In the genomic region with DNA sequence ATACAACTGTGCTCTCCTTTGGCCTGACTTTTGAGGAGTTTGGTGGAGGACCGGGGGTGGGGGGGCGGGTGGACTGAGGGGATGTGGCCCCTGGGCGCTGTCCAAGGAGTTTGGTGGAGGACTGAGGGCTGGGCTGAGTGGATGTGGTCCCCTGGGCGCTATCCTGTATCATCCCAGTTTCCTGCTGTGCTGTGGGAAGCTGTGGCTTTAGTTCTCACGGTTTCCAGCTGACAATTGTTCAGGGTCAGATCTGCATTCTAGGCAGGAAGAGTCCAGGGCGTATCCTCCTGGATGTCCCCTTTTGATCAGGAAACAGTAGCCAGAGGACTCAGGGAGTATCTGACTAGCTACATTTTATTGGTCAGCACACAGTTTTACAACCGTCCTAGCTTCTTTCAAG, we compare ENCODE assay signal across 12 mouse cellular contexts. TPM values are rescaled to one million over a fixed set of nuclear protein-coding genes. Genes with fewer than 3 reads are reported as not detected.
A peak's percentile ranks its signal among the peaks of the same experiment; 100 is the strongest.
DNase-seq lines count a peak whose midpoint lies in the region; ATAC-seq lines count a peak whose summit lies in the region.
"Had no signal": no experiment of that assay in that cellular context is flagged by ENCODE, and none has a peak within 500 bp of the region (broad histone marks: within the 10 kb centered on the region; RNA-seq: fewer than 3 reads in every experiment).

No protein-coding gene starts in this region.

- no peaks in the 10 kb centered on the region for H3K9me3 ChIP-seq in kidney, embryonic 15.5 days (replicated peaks)
- no peaks in the 10 kb centered on the region for H3K9me3 ChIP-seq in kidney, embryonic 16.5 days (ENCODE audit: low read length)
- H3K9me3 ChIP-seq: limb, embryonic 12.5 days had no signal

- H3K36me3 ChIP-seq in kidney, embryonic 15.5 days = peaks cover 34% of the 10 kb centered on the region
- peaks cover 3% of the 10 kb centered on the region; the same call in 1 of the 2 replicates for H3K36me3 ChIP-seq in kidney, embryonic 16.5 days (ENCODE audit: insufficient read depth, low read length)

- H3K4me1 ChIP-seq in kidney, embryonic 15.5 days = peaks cover 20% of the 10 kb centered on the region
- peaks cover 13% of the 10 kb centered on the region; the same call in 1 of the 2 replicates for H3K4me1 ChIP-seq in kidney, embryonic 16.5 days (ENCODE audit: insufficient read depth, low read length)

- peak overlapping the region; percentile 18; the same call in 1 of the 2 replicates for H3K27ac ChIP-seq in kidney, embryonic 15.5 days
- H3K27ac ChIP-seq in kidney, embryonic 16.5 days (ENCODE audit: low read length) = no peak overlapping the region
- H3K27ac ChIP-seq: hindbrain, postnatal 0 days; limb, embryonic 12.5 days had no signal

- no peak for ATAC-seq in kidney, embryonic 15.5 days (replicated peaks; ENCODE audit: low FRiP score)
- ATAC-seq in kidney, embryonic 16.5 days (ENCODE audit: low FRiP score, low TSS enrichment) = no peak
- ATAC-seq: hindbrain, postnatal 0 days had no signal

- DNase-seq in heart, adult 9 months (ENCODE audit: low spot score in 2 of 2) = peak; percentile 66 to 84
- peak; percentile 51 to 61 for DNase-seq in heart, postnatal 10 days
- DNase-seq in lung, postnatal 25 days (ENCODE audit: low spot score) = peak; percentile 50
- DNase-seq in adipocyte (ENCODE audit: low spot score) = no peak
- DNase-seq in urinary bladder, postnatal 10 days (ENCODE audit: low spot score) = no peak
- DNase-seq: right cerebral cortex, adult 18-20 months had no signal

- H3K4me2 ChIP-seq in kidney, embryonic 15.5 days = no peak overlapping the region
- H3K4me2 ChIP-seq in kidney, embryonic 16.5 days (replicated peaks; ENCODE audit: low read depth, low read length) = no peak overlapping the region
- H3K4me2 ChIP-seq: limb, embryonic 12.5 days had no signal

- intact Hi-C loops in heart, postnatal 10 days (cut with DNase I) = no loop called here

- H3K4me3 ChIP-seq in kidney, embryonic 15.5 days (replicated peaks) = no peak overlapping the region
- no peak overlapping the region for H3K4me3 ChIP-seq in kidney, embryonic 16.5 days (ENCODE audit: low read length)
- H3K4me3 ChIP-seq: limb, embryonic 12.5 days; myocyte had no signal

- 60% methylated on average over 7 of the region's 7 CpGs for WGBS in kidney, embryonic 15.5 days
- 54% methylated on average over 7 of the region's 7 CpGs for WGBS in kidney, embryonic 16.5 days

- no peak overlapping the region for H3K9ac ChIP-seq in kidney, embryonic 15.5 days
- no peak overlapping the region for H3K9ac ChIP-seq in kidney, embryonic 16.5 days (replicated peaks; ENCODE audit: low read length)
- H3K9ac ChIP-seq: limb, embryonic 12.5 days had no signal

- no peaks in the 10 kb centered on the region for H3K27me3 ChIP-seq in kidney, embryonic 15.5 days
- H3K27me3 ChIP-seq in kidney, embryonic 16.5 days (ENCODE audit: insufficient read depth, low read length) = no peaks in the 10 kb centered on the region
- H3K27me3 ChIP-seq: limb, embryonic 12.5 days had no signal

RNA-seq across cellular contexts. Expression of gene Ift43, which starts 5.7 kb away (rescaled TPM):
- 70.6 and 76.1 TPM in 2 replicates for polyA plus RNA-seq in kidney, embryonic 15.5 days (2015; fragmentation: Nextera tagmentation; extraction: Ambion mirVana)
- polyA plus RNA-seq in kidney, embryonic 16.5 days (2015; fragmentation: Nextera tagmentation; extraction: Ambion mirVana) = 74.7 and 76.7 TPM in 2 replicates
- total RNA-seq in heart, postnatal 10 days (2021) = 10 to 100 TPM; 30.2 to 34.0 TPM
- total RNA-seq: megakaryocyte-erythroid progenitor cell, adult 5-6 weeks had no signal

RNA-seq across cellular contexts. Expression of gene Tgfb3, which starts 9.2 kb away (rescaled TPM):
- 27.1 and 31.1 TPM in 2 replicates for polyA plus RNA-seq in kidney, embryonic 15.5 days (2015; fragmentation: Nextera tagmentation; extraction: Ambion mirVana)
- polyA plus RNA-seq in kidney, embryonic 16.5 days (2015; fragmentation: Nextera tagmentation; extraction: Ambion mirVana) = 27.0 and 28.2 TPM in 2 replicates
- 10 to 100 TPM; 19.8 to 20.7 TPM for total RNA-seq in heart, postnatal 10 days (2021)
- total RNA-seq: megakaryocyte-erythroid progenitor cell, adult 5-6 weeks had no signal

Comparison
In these comparisons a context has a peak if more than half of its experiments do, and no peak if none do; other contexts are left out.
1. DNase-seq: peak in heart, adult 9 months (2 of 2), heart, postnatal 10 days (2 of 2) and lung, postnatal 25 days (single experiment); none in adipocyte (single experiment) and urinary bladder, postnatal 10 days (single experiment).